Mouse (Mus musculus) testis, adult 2 months (tissue): ENCODE measurements around the gene Usp44. TPM values are rescaled to one million over a fixed set of nuclear protein-coding genes. Genes with fewer than 3 reads are reported as not detected.
A peak's percentile ranks its signal among the peaks of the same experiment; 100 is the strongest.

Source experiments
- H3K27ac ChIP-seq: fragments of 200-500 bp; 2 replicates; pipeline ENCODE4 v1.5.1; 2012; ENCODE audit warnings: low read depth, low read length; ENCODE audit not compliant: control insufficient read depth, insufficient read depth
- H3K27me3 ChIP-seq: fragments of 200-500 bp; 2 replicates; pipeline ENCODE4 v1.6.1; 2012; ENCODE audit warnings: mild to moderate bottlenecking, low read length, moderate library complexity; ENCODE audit not compliant: control insufficient read depth, insufficient read depth
- H3K36me3 ChIP-seq: fragments of 200-500 bp; 2 replicates; pipeline ENCODE4 v1.6.1; 2012; ENCODE audit warnings: mild to moderate bottlenecking, low read length; ENCODE audit not compliant: control insufficient read depth, insufficient read depth
- H3K4me1 ChIP-seq: fragments of 200-500 bp; 2 replicates; pipeline ENCODE4 v1.6.1; 2012; ENCODE audit warnings: low read length; ENCODE audit not compliant: control insufficient read depth, insufficient read depth
- H3K4me3 ChIP-seq: fragments of 200-500 bp; 2 replicates; pipeline ENCODE4 v1.5.1; 2012; ENCODE audit warnings: low read depth, mild to moderate bottlenecking, low read length, moderate library complexity, mixed read lengths; ENCODE audit not compliant: control insufficient read depth
- CTCF ChIP-seq: fragments of 200-500 bp; IDR thresholded peaks from 2 replicates; pipeline ENCODE4 v1.5.1; 2012; ENCODE audit warnings: low read depth, mild to moderate bottlenecking, inconsistent platforms, low read length, moderate library complexity; ENCODE audit not compliant: control insufficient read depth, insufficient read depth, insufficient replicate concordance
- POLR2A ChIP-seq: fragments of 200-500 bp; IDR thresholded peaks from 2 replicates; pipeline ENCODE4 v1.6.1; 2012; ENCODE audit warnings: low read depth, mild to moderate bottlenecking, inconsistent platforms, low read length, moderate library complexity; ENCODE audit not compliant: control insufficient read depth
- polyA plus RNA-seq: library from polyadenylated mRNA; depleted of rRNA; stranded (reverse); fragments of >200 nt; gene quantifications from 2 replicates; pipeline ENCODE4 v1.2.3, GENCODE M21; 2012; rRNA removed

Usp44 gene
- polyA plus RNA-seq, 1 experiment, result 122 TPM

DNA sequence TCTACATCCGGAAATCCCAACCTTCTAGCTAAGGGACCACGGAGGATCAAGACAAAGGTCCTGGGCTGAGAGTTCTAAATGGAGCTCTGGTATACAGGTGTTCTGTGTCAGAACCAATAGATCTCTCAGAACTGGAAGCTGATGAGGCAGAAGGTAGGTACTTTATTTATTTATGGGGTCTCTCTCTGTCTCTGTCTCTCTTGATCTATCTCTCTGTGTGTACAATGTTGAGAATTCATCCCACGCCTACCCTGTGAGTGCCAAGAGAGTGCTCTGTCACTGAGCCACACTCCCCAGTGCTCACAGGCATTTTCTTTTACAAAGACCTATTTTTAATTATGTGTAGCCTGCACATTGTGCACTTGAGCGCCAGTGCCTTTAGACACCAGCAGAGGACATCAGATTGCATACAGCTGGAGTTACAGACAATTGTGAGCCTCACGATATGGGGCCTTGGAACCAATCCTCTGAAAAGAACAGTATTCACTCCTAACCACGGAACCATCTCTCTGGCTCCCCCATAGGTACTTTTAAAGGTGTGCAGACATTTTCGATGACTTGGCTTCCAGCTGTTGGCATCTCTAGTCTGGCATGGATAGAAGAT is 65.8 kb downstream of the Usp44 start, which contains the start of gene Metap2:
Metap2 (minus strand) TSS at position 51 of the 604 bp plus-strand sequence.
- Histone ChIP-seq H3K4me3 (peak within 1 kb of the TSS; percentile 44), H3K4me1 (no peaks in the 10 kb centered on the region), H3K27ac (no peak within 1 kb of the TSS), H3K36me3 (no peaks in the 10 kb centered on the region), H3K27me3 (no peaks in the 10 kb centered on the region)
- TF ChIP-seq POLR2A (no peak), CTCF (no peak)

DNA sequence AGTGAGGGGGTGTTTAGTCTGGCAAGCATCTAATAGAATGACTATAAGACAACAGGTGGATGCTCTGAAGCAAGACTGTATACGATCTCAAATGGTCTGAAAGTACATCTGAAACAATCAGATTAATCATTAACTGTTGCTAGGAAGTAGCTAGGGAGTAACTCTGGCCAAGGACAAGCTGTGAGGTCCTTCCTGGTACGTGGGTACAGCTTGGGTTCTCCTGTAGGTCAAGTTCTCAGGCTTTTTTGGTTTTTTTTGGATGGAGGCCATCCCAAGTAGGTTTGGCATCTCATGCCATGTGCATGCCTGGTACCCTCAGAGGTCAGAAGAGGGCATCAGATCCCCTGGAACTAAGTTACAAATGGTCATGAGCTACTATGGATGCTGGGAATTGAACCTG is 67.9 kb downstream of the Usp44 start:
- Histone ChIP-seq H3K27ac (no peak overlapping the region), H3K4me1 (no peaks in the 10 kb centered on the region), H3K4me3 (no peak overlapping the region), H3K27me3 (no peaks in the 10 kb centered on the region), H3K36me3 (no peaks in the 10 kb centered on the region)
- TF ChIP-seq CTCF (no peak), POLR2A (no peak)

DNA sequence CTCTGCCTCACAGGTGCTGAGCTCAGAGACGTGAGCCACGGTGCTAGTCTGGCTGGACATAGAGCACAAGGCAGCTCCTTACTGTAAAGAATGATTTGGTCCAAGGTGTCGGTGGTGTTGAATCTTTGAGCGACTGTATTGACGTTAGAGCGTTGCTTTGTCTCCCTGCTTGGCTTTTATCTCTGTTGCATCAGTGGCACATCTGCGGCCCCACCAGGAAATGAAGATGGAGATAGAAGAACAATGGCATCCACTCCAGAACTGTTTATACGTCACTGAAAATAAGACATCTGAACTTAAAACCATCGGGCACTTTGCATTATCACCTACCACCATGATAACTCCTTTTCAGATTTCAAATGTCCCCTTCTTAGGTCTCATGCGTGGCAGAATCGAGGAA is 68.6 kb downstream of the Usp44 start:
- Histone ChIP-seq H3K27ac (no peak overlapping the region), H3K36me3 (no peaks in the 10 kb centered on the region), H3K4me3 (no peak overlapping the region), H3K27me3 (no peaks in the 10 kb centered on the region), H3K4me1 (no peaks in the 10 kb centered on the region)
- TF ChIP-seq POLR2A, result no peak
- no peak for TF ChIP-seq CTCF

DNA sequence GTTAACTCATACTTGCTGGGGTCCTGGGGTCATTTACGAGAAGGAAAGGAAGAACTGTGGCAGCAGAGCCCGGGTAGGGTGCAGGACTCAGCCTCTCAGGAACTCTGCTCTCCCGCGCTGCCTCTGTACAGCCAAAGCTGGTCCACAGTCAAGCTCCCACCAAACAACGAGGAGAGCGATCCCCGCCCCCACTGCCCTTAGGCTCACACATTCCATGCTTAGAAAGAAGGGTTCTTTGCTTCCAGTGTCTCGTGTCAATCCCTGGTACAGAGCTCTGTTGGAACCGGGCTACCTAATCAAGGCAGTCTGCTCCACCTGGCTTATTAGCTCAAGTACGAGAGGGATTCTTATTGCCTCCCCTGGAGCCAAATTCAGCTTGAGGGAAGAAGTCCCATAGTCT is 76.0 kb downstream of the Usp44 start:
- H3K27ac ChIP-seq, result no peak overlapping the region
- no peaks in the 10 kb centered on the region for H3K27me3 ChIP-seq
- H3K4me3 ChIP-seq, result peak overlapping the region; percentile 39
- TF ChIP-seq POLR2A, result no peak
- TF ChIP-seq CTCF, result no peak
- peaks cover 9% of the 10 kb centered on the region for H3K4me1 ChIP-seq
- H3K36me3 ChIP-seq, result no peaks in the 10 kb centered on the region

Other genes starting within 250 kb of the Usp44 start
- 65.2 and 67.0 TPM in 2 replicates for gene Snrpf, start 241.8 kb upstream of the Usp44 start, polyA plus RNA-seq
- 2.7 and 3.2 TPM in 2 replicates for gene Ntn4, start 190.9 kb upstream of the Usp44 start, polyA plus RNA-seq
- gene Metap2, start 65.5 kb downstream of the Usp44 start, polyA plus RNA-seq, result 93.2 and 113 TPM in 2 replicates
- gene Vezt, start 204.3 kb downstream of the Usp44 start, polyA plus RNA-seq, result 25.3 and 33.7 TPM in 2 replicates
- gene Fgd6, start 204.4 kb downstream of the Usp44 start, polyA plus RNA-seq, result 10.7 and 12.1 TPM in 2 replicates